Mouse (Mus musculus) E14TG2a.4 (cell line): ENCODE data around the gene Rragd.

Source experiments
- H3K27me3 ChIP-seq: 2 replicates; pipeline ENCODE4 v1.6.1; 2014; ENCODE audit warnings: low read length, control low read depth; ENCODE audit not compliant: insufficient read depth
- H3K36me3 ChIP-seq: 2 replicates; pipeline ENCODE4 v1.6.1; 2014; ENCODE audit warnings: low read length, control low read depth; ENCODE audit not compliant: insufficient read depth
- H3K4me1 ChIP-seq: replicated peaks from 2 replicates; pipeline ENCODE4 v1.6.1; 2014; ENCODE audit warnings: low read depth, low read length, control low read depth
- H3K4me3 ChIP-seq: replicated peaks from 2 replicates; pipeline ENCODE4 v1.5.1; 2014; ENCODE audit warnings: mild to moderate bottlenecking, low read length
- H3K9me3 ChIP-seq: 2 replicates; pipeline ENCODE4 v1.6.1; 2014; ENCODE audit warnings: low read length, control low read depth
- CTCF ChIP-seq: conservative IDR thresholded peaks from 2 replicates; pipeline ENCODE4 v1.5.1; 2014; ENCODE audit warnings: low read length
- NANOG ChIP-seq: IDR thresholded peaks from 2 replicates; pipeline ENCODE4 v1.6.1; 2014; ENCODE audit warnings: borderline replicate concordance, low read length, mixed read lengths
- POU5F1 ChIP-seq: IDR thresholded peaks from 2 replicates; pipeline ENCODE4 v1.6.1; 2014; ENCODE audit warnings: low read length, borderline replicate concordance

Gene Rragd

GRCm38 (mm10) chr4:33064986-33065385, 82.1 kb downstream of the Rragd start:
- Histone ChIP-seq H3K27me3 (peaks cover 18% of the 10 kb centered on the region), H3K4me1 (peaks cover 12% of the 10 kb centered on the region), H3K4me3 (no peak overlapping the region), H3K9me3 (no peaks in the 10 kb centered on the region), H3K36me3 (no peaks in the 10 kb centered on the region)
- TF ChIP-seq NANOG, result no peak
- no peak for TF ChIP-seq POU5F1
- TF ChIP-seq CTCF, result no peak

- Histone ChIP-seq H3K27me3 (peaks cover 18% of the 10 kb centered on the region), H3K36me3 (no peaks in the 10 kb centered on the region), H3K4me1 (peaks cover 12% of the 10 kb centered on the region), H3K4me3 (peak overlapping the region; percentile 45), H3K9me3 (no peaks in the 10 kb centered on the region)
- TF ChIP-seq POU5F1, result no peak
Observed at GRCm38 (mm10) chr4:33066223-33066960, 83.6 kb downstream of the Rragd start.

- TF ChIP-seq CTCF, result no peak
- no peak for TF ChIP-seq POU5F1
- TF ChIP-seq NANOG, result no peak
- Histone ChIP-seq H3K4me1 (peaks cover 12% of the 10 kb centered on the region), H3K9me3 (no peaks in the 10 kb centered on the region), H3K4me3 (no peak overlapping the region), H3K36me3 (no peaks in the 10 kb centered on the region), H3K27me3 (peaks cover 18% of the 10 kb centered on the region)
Observed at GRCm38 (mm10) chr4:33067331-33067730, 84.5 kb downstream of the Rragd start.

- no peaks in the 10 kb centered on the region for H3K36me3 ChIP-seq
Observed at GRCm38 (mm10) chr4:33067826-33068225, 85.0 kb downstream of the Rragd start.

GRCm38 (mm10) chr4:33068894-33069293, 86.1 kb downstream of the Rragd start:
- Histone ChIP-seq H3K4me3 (no peak overlapping the region), H3K4me1 (peaks cover 18% of the 10 kb centered on the region), H3K36me3 (no peaks in the 10 kb centered on the region), H3K27me3 (peaks cover 6% of the 10 kb centered on the region), H3K9me3 (no peaks in the 10 kb centered on the region)
- no peak for TF ChIP-seq POU5F1
- TF ChIP-seq CTCF, result no peak
- no peak for TF ChIP-seq NANOG

More at GRCm38 (mm10) chr4:33067826-33068225, 85.0 kb downstream of the Rragd start:
- Histone ChIP-seq H3K9me3 (no peaks in the 10 kb centered on the region), H3K4me3 (no peak overlapping the region), H3K27me3 (peaks cover 16% of the 10 kb centered on the region), H3K4me1 (peaks cover 15% of the 10 kb centered on the region)
- TF ChIP-seq CTCF (no peak), NANOG (no peak)

- Histone ChIP-seq H3K4me3 (no peak overlapping the region), H3K9me3 (no peaks in the 10 kb centered on the region), H3K27me3 (no peaks in the 10 kb centered on the region; the same call in 1 of the 2 replicates), H3K4me1 (peaks cover 16% of the 10 kb centered on the region), H3K36me3 (no peaks in the 10 kb centered on the region)
- TF ChIP-seq NANOG (no peak), CTCF (no peak), POU5F1 (no peak)
Observed at GRCm38 (mm10) chr4:33070326-33070725, 87.5 kb downstream of the Rragd start.

GRCm38 (mm10) chr4:33071337-33071736, 88.5 kb downstream of the Rragd start:
- TF ChIP-seq CTCF, result no peak
- TF ChIP-seq POU5F1, result no peak
- no peak for TF ChIP-seq NANOG
- H3K9me3 ChIP-seq, result no peaks in the 10 kb centered on the region

More at GRCm38 (mm10) chr4:33071337-33071736, 88.5 kb downstream of the Rragd start:
- no peaks in the 10 kb centered on the region for H3K36me3 ChIP-seq
- H3K4me1 ChIP-seq, result peaks cover 7% of the 10 kb centered on the region; the same call in 1 of the 2 replicates
- H3K4me3 ChIP-seq, result no peak overlapping the region
- 0 out of 2 replicates have a peak, but pooled peaks cover 2% of the 10 kb centered on the region for H3K27me3 ChIP-seq
